Mouse (Mus musculus) megakaryocyte, embryonic 14.5 days (primary cell): ENCODE data around the gene Dennd2c. TPM values are rescaled to one million over a fixed set of nuclear protein-coding genes. Genes with fewer than 3 reads are reported as not detected.

Experiments used
- H3K27me3 ChIP-seq: replicated peaks from 2 replicates; pipeline ENCODE3; 2012; ENCODE audit warnings: inconsistent platforms
- H3K36me3 ChIP-seq: replicated peaks from 2 replicates; pipeline ENCODE3; 2012; ENCODE audit warnings: low read length, inconsistent platforms, mixed read lengths
- H3K4me1 ChIP-seq: 2 replicates; pipeline ENCODE4 v1.6.1; 2012; ENCODE audit warnings: inconsistent platforms
- H3K4me3 ChIP-seq: replicated peaks from 2 replicates; pipeline ENCODE3; 2012; ENCODE audit warnings: moderate library complexity, mild to moderate bottlenecking, inconsistent platforms
- H3K9me3 ChIP-seq: 2 replicates; pipeline ENCODE4 v1.6.1; 2012; ENCODE audit warnings: inconsistent platforms
- FLI1 ChIP-seq: IDR thresholded peaks from 2 replicates; pipeline ENCODE4 v1.6.1; 2012; ENCODE audit warnings: low read length, inconsistent platforms, mixed read lengths
- GATA1 ChIP-seq: IDR thresholded peaks from 3 replicates; pipeline ENCODE4 v1.6.1; 2012; ENCODE audit warnings: mixed read lengths, low read length, inconsistent platforms, borderline replicate concordance
- polyA plus RNA-seq: library from polyadenylated mRNA; stranded (reverse); fragments of >175 nt; gene quantifications from 2 replicates; pipeline ENCODE4 v1.2.3, GENCODE M21; 2012; ENCODE audit warnings: low replicate concordance; ENCODE audit not compliant: insufficient read depth

The Dennd2c gene
- polyA plus RNA-seq: 0.89 and 1.9 TPM in 2 replicates

GRCm38 (mm10) chr3:103102454-103103390 lies at the start of gene Dennd2c:
Dennd2c (plus strand) TSS chr3:103102604.
- Histone ChIP-seq H3K4me3 (peak within 1 kb of the TSS; percentile 99), H3K4me1 (peaks cover 65% of the 10 kb centered on the region), H3K9me3 (no peaks in the 10 kb centered on the region), H3K27me3 (peaks cover 2% of the 10 kb centered on the region), H3K36me3 (peaks cover 24% of the 10 kb centered on the region)
- TF ChIP-seq FLI1 (no peak), GATA1 (no peak)

GRCm38 (mm10) chr3:103056016-103056595 lies 46.3 kb upstream of the Dennd2c start:
- peaks cover 13% of the 10 kb centered on the region for H3K4me1 ChIP-seq
- H3K9me3 ChIP-seq: no peaks in the 10 kb centered on the region
- peaks cover 74% of the 10 kb centered on the region for H3K36me3 ChIP-seq
- no peaks in the 10 kb centered on the region for H3K27me3 ChIP-seq
- no peak for TF ChIP-seq FLI1
- TF ChIP-seq GATA1: no peak
- no peak overlapping the region for H3K4me3 ChIP-seq

GRCm38 (mm10) chr3:103057752-103058151 lies 44.7 kb upstream of the Dennd2c start:
- H3K36me3 ChIP-seq: peaks cover 72% of the 10 kb centered on the region

GRCm38 (mm10) chr3:103058207-103059157 lies 43.9 kb upstream of the Dennd2c start, which contains the start of gene Nras:
Nras (plus strand) TSS chr3:103058285.
- H3K27me3 ChIP-seq: no peaks in the 10 kb centered on the region
- peaks cover 13% of the 10 kb centered on the region for H3K4me1 ChIP-seq
- no peaks in the 10 kb centered on the region for H3K9me3 ChIP-seq
- TF ChIP-seq GATA1: no peak
- TF ChIP-seq FLI1: no peak
- H3K36me3 ChIP-seq: peaks cover 72% of the 10 kb centered on the region
- peak within 1 kb of the TSS; percentile 94 for H3K4me3 ChIP-seq

More at GRCm38 (mm10) chr3:103057752-103058151, 44.7 kb upstream of the Dennd2c start:
- Histone ChIP-seq H3K27me3 (no peaks in the 10 kb centered on the region), H3K4me1 (peaks cover 13% of the 10 kb centered on the region), H3K9me3 (no peaks in the 10 kb centered on the region), H3K4me3 (peak overlapping the region; percentile 94)
- TF ChIP-seq GATA1 (no peak), FLI1 (no peak)

GRCm38 (mm10) chr3:103066927-103067326 lies 35.5 kb upstream of the Dennd2c start:
- H3K4me3 ChIP-seq: no peak overlapping the region
- no peaks in the 10 kb centered on the region; the same call in 1 of the 2 replicates for H3K4me1 ChIP-seq
- no peaks in the 10 kb centered on the region for H3K27me3 ChIP-seq
- no peaks in the 10 kb centered on the region for H3K9me3 ChIP-seq
- no peak for TF ChIP-seq GATA1
- H3K36me3 ChIP-seq: peaks cover 74% of the 10 kb centered on the region

- Histone ChIP-seq H3K36me3 (peaks cover 54% of the 10 kb centered on the region), H3K4me1 (no peaks in the 10 kb centered on the region; the same call in 1 of the 2 replicates), H3K4me3 (no peak overlapping the region), H3K27me3 (no peaks in the 10 kb centered on the region), H3K9me3 (no peaks in the 10 kb centered on the region)
- no peak for TF ChIP-seq GATA1
- TF ChIP-seq FLI1: no peak
These were observed 33.4 kb upstream of the Dennd2c start for GRCm38 (mm10) chr3:103068971-103069370.

- no peaks in the 10 kb centered on the region for H3K9me3 ChIP-seq
- no peaks in the 10 kb centered on the region for H3K27me3 ChIP-seq
- peaks cover 7% of the 10 kb centered on the region for H3K36me3 ChIP-seq
- peaks cover 12% of the 10 kb centered on the region for H3K4me1 ChIP-seq
- TF ChIP-seq GATA1: no peak
- TF ChIP-seq FLI1: no peak
- H3K4me3 ChIP-seq: no peak within 1 kb of the TSS
These were observed 28.6 kb upstream of the Dennd2c start, which contains the start of gene Ampd1 for GRCm38 (mm10) chr3:103073771-103074170. Ampd1 (plus strand) TSS chr3:103074014.

- 0 out of 2 replicates have a peak, but pooled peaks cover 2% of the 10 kb centered on the region for H3K9me3 ChIP-seq
- TF ChIP-seq FLI1 (no peak), GATA1 (no peak)
- H3K36me3 ChIP-seq: no peaks in the 10 kb centered on the region
- no peak overlapping the region for H3K4me3 ChIP-seq
- H3K27me3 ChIP-seq: no peaks in the 10 kb centered on the region
- peaks cover 24% of the 10 kb centered on the region for H3K4me1 ChIP-seq
These were observed 26.5 kb upstream of the Dennd2c start for GRCm38 (mm10) chr3:103075871-103076270.

GRCm38 (mm10) chr3:103076476-103076875 lies 25.9 kb upstream of the Dennd2c start:
- Histone ChIP-seq H3K4me3 (no peak overlapping the region), H3K27me3 (no peaks in the 10 kb centered on the region), H3K36me3 (no peaks in the 10 kb centered on the region), H3K4me1 (peaks cover 30% of the 10 kb centered on the region), H3K9me3 (0 out of 2 replicates have a peak, but pooled peaks cover 2% of the 10 kb centered on the region)
- TF ChIP-seq GATA1: no peak
